Mouse (Mus musculus): ENCODE measurements at regions not wholly inside any gene's neighbourhood (a gene's known extent, or its start where the extent isn't known, plus 50 kb on each side); places are given as distances from the start of the nearest gene placed in this dataset.

DNA sequence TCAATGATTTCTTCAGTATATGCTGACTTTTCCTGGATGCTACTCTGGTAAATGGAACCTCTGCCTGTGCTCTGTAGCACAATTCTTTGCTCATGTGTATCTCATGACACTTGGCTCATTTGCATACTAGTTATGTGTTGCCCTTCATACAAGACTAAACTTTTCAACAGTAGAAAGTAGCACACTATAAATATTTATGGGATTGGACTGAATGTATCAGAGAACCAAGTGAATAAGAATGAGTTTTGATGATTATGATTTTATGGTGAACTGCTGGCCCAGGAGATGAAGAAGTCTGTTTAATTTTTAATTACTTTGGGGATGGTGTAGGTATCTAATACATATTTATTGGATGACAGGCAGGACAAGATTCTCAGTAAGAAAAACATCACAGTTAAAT lies 606.3 kb downstream of the Gbe1 start:
- DNase-seq (ENCODE audit: extremely low spot score in 1 of 2, low spot score in 1 of 2): no peak

GRCm38 (mm10) chr16:70929651-70930050 lies 615.9 kb downstream of the Gbe1 start:
- no peak for DNase-seq (ENCODE audit: extremely low spot score in 1 of 2, low spot score in 1 of 2)

DNA sequence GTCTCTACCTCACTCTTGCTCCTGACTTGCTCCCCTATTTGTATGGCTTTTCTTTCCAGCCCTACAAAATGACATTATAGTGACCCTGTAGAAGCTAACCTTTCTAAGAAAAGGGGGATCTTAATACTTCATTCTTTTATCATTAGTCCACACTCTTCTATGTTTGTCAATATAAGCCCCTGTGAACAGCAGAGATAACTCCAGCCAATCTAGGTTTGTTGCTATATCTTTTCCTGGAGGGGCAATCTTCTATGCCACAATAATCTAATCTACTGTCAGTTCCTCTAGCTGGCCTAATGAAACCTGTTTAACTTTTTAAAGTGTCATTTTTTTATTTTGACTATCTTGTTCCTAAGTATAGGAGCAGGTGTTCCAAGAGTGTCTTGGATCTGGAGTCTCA lies 622.2 kb downstream of the Gbe1 start:
- DNase-seq (ENCODE audit: extremely low spot score in 1 of 2, low spot score in 1 of 2): no peak

GRCm38 (mm10) chr16:70952937-70953336 lies 639.2 kb downstream of the Gbe1 start:
- no peak for DNase-seq (ENCODE audit: extremely low spot score in 1 of 2, low spot score in 1 of 2)
